Mouse (Mus musculus) erythroid progenitor cell, adult 5-6 weeks (primary cell): ENCODE results near the gene Syn3. TPM values are rescaled to one million over a fixed set of nuclear protein-coding genes. Genes with fewer than 3 reads are reported as not detected.

Experiments used
- ATAC-seq: replicated peaks from 2 replicates; pipeline ENCODE4 v1.8.0; 2016; ENCODE audit warnings: moderate number of reproducible peaks, mild to moderate bottlenecking, moderate TSS enrichment, inconsistent platforms; ENCODE audit not compliant: poor library complexity, low FRiP score, severe bottlenecking
- total RNA-seq, 2 experiments: library from RNA; stranded (forward) in 1 of 2; stranded (reverse) in 1 of 2; fragments of 150-400 nt in 1 of 2; fragments of 186-747, 209-891 nt in 1 of 2; gene quantifications; 2 replicates each; pipeline versions ENCODE4 v1.2.3 to v1.2.4; 2015 to 2017; ENCODE audit warnings: low replicate concordance in 2 of 2

Gene Syn3
- total RNA-seq, 2 experiments from 2014 or later, result not detected

GRCm38 (mm10) chr10:86261725-86262124, 237.0 kb downstream of the Syn3 start:
- ATAC-seq, result no peak

GRCm38 (mm10) chr10:86258992-86259391, 239.7 kb downstream of the Syn3 start:
- no peak for ATAC-seq

DNA sequence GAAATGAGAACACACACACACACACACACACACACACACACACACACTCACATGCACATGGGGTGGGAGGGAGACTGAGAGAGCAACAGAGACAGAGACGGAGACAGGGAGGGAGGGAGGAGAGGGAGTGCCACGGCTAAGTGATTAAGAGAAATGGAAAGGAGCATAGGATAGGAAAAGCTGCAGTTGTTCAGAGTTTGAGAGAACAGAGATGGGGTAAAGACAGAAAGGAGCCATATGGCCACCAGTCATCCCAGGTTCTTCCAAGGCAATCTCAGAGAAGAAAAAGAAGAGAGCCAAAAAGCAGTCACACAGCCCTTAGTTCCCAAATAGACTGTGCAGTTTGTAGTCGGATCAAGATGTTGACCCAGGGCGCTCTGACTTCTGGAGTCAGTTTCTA, 240.7 kb downstream of the Syn3 start:
- no peak for ATAC-seq

DNA sequence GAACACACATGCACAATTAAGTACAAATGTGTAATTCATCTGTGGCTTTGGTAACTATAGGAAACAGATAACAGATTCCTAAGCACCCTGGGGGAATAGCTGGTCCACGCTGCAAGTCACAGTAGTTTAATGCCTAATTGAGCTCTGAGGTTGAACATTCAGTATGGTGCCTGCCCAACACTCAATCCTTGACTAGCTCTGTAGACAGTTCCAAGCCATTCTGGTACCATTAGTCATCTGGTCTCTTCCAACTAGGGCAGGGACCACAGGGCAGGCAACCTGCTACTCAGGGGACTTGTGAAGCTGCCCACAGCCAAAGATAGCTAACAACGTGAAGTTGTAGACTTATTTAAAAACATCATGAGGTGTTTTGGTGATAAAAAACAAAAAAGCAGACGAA, 241.7 kb downstream of the Syn3 start:
- no peak for ATAC-seq

DNA sequence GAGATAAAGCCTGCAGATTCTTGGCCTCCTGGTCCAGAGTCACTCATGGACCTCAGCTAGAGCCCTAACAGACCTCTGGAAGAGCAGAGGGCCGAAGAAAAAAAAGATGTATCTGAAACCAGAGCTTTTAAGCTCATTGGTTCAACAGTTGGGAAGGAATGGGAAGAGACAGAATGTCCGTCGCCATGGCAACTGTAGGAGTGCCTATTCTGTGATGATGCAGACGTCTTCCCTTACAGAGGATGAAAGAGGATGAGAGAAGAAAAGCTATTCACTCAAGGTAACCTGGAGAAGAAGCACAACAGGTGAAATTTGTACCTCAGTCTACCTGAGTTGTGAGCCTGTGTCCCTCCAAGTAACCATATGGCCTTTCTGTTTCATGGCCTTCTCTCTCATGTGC, 242.5 kb downstream of the Syn3 start:
- no peak for ATAC-seq

- ATAC-seq, result no peak
Observed at GRCm38 (mm10) chr10:86250149-86250922, 248.4 kb downstream of the Syn3 start.

- no peak for ATAC-seq
Observed at GRCm38 (mm10) chr10:86249283-86249682, 249.4 kb downstream of the Syn3 start.

DNA sequence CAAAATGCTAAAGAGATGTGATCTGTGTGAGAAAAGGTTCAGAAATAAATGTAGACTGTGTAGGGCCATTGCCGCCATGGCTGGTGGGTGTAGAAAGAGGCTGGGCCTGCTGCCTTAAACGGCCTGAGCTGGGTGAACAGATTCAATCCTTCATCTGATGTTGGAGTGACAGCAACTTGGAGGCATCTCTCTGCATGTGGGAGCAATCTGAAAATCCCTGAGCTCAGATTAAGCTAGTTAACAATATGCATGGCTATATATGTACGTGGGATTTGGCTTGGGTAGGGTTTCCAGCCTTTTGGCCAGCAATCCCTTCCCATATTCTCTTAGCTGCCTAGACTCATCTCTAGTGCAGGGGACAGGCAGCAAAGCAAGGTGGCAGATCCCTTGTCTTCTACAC, 249.9 kb downstream of the Syn3 start:
- no peak for ATAC-seq

- no peak for ATAC-seq
Observed at GRCm38 (mm10) chr10:86248131-86248740, 250.5 kb downstream of the Syn3 start.

- no peak for ATAC-seq
Observed at GRCm38 (mm10) chr10:86245396-86245795, 253.3 kb downstream of the Syn3 start.

DNA sequence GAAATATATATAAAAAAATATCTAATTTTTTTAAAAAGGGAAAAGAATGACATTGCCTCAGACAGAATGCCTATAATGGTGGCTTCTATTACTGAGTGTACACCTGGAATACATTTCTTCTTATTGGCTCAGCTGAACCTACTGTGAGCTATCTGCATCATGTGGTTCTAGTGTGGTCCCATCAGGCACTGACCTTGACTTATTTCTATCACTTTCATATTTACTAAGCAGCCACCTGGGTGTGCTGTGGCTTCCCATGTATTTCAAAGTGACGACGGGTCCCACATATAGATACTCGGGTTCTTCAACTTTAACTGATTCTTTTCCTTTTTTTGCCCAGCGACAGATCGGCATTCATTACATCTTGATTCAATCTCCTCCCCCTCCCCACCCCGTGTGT, 255.2 kb downstream of the Syn3 start:
- no peak for ATAC-seq

DNA sequence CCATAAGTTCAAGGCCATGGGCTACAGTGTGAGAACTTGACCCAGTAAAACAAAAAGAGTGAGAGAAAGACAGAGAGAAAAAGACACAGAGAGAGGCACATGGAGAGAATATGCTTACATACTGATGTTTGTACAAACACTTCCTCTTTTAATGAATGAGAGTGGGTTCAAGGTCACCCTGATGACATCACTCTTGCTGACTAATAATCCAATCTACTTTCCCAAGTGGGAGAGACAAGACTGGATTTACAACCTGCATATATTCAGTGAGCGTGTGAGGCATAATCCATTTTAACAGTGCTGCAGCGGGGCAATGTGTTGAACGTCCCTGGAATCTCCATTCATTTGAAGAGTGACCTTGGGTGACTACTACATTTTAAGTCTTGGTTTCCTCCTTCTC, 256.0 kb downstream of the Syn3 start:
- ATAC-seq, result no peak

DNA sequence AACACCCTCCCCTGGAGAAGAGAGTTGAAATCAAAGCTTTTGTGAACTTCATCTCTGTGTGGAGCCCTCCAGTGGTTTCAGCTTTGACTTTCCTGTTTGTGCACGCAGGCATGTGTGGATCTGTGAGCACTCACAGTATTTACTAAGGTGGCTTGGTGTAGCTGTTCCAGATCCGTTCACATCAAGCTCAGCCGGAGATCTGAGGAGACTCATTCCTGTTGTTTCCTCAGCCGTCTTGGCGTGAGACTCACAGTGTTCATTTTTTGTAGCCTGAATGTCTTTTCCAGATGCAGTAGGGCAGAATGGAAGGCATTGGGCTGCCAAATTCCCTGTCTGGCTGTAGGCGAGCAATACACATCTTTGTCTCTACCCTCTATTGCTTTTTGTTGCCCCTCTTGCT, 268.7 kb downstream of the Syn3 start:
- ATAC-seq, result no peak

DNA sequence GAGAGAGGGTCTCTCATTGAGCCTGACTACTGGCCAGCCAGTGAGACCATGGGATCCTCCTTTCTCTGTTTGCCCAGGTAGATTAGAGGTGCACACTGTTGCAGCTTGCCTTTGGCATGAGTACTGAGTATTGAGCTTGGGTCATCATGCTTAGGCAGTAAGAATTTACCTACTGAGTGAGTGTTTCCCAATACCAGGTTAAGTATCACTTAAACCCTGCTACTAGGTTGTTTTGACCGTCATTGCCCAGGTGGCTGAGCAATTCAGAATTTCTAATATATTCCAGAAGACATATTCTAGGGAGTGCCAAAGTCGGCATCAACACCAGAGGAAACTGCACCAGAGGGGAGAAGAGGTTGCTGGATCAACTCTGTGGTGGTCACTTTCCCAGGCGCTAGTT, 273.2 kb downstream of the Syn3 start:
- no peak for ATAC-seq

- ATAC-seq, result no peak
Observed at GRCm38 (mm10) chr10:86218984-86219383, 279.7 kb downstream of the Syn3 start.

GRCm38 (mm10) chr10:86216836-86217235, 281.9 kb downstream of the Syn3 start:
- ATAC-seq, result no peak

DNA sequence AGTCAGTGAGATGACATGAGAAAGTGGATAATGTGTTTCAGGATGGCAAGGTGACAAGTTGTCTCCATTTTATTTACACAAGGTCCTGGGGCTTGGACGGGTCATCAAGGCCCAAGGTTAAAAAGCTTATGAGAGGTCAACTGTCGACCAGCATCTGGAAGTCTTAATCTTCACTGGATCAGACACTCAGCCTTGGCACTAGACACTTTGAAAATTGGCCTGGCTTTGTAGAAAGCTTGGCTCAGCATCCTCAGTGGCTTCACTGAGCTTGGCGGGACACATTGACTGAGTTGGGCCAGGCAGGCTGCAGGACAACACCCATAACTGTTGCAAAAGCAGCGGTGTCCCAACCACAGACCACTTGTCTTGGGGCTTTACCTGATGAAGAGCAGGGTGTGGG, 286.6 kb downstream of the Syn3 start:
- ATAC-seq, result no peak

DNA sequence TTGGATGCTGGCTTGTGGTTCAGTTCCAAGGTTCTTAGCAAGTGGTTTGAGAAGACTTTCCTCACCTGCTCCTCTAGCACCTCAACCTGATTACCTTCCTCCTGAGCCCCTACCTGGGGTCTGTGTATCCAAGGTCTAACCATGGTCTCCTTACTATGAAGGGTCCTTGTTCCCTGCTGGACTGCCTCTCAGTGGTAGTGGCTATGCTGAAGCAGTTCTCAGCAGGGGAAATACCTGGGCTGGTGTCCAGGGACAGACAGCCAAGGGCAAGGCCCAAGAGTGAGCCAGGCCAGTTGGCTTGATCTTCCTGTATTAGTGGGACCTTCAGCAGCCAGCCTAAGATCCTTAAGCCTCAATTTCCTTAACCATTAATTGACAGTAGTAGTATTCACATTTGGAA, 294.8 kb downstream of the Syn3 start:
- no peak for ATAC-seq

- ATAC-seq, result no peak
Observed at GRCm38 (mm10) chr10:86203175-86203574, 295.5 kb downstream of the Syn3 start.

- ATAC-seq, result no peak
Observed at GRCm38 (mm10) chr10:86201826-86202225, 296.9 kb downstream of the Syn3 start.

- no peak for ATAC-seq
Observed at GRCm38 (mm10) chr10:86201006-86201405, 297.7 kb downstream of the Syn3 start.
